Mouse (Mus musculus) neutrophil, adult 5-6 weeks (primary cell): ENCODE data around the gene Klkb1. TPM values are rescaled to one million over a fixed set of nuclear protein-coding genes. Genes with fewer than 3 reads are reported as not detected.
"Not testable (repeated sequence)": the region's sequence is repeated elsewhere in the genome, so short reads cannot be mapped to it uniquely, and the experiment has no call there.

Experiments used
- ATAC-seq: fragments of 151-379, 151-347 bp; 2 replicates; pipeline ENCODE4 v1.8.0; 2017; ENCODE audit warnings: mild to moderate bottlenecking, moderate TSS enrichment; ENCODE audit not compliant: insufficient number of reproducible peaks, poor library complexity, low FRiP score, severe bottlenecking; ENCODE audit errors: extremely low read depth
- total RNA-seq: library from RNA; stranded (forward); fragments of 200-1000 nt; gene quantifications from 2 replicates; pipeline ENCODE4 v1.2.3, GENCODE M21; 2017

The Klkb1 gene
- total RNA-seq, result not detected in 2 replicates

DNA sequence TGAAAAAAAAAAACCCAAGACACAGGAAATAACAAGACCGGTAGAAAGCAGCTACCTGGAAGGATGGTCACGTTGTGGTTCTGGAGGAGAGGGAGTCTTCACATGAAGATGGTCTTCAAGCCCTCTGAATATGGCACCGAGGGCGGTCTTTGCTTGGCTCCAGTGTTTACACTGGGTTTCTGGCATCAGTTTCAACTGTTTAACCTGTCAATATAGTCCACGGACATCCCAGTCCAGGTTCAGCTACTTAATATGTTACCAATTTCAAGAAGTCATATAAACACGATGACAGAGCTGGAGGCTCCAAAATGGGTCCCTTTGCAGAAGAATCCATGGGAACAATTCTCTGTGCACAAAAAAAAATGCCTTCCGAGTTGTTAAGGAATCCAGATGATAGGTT, at the start of gene Klkb1:
Gene Klkb1 (minus strand): TSS at position 173 of the 400 bp plus-strand sequence.
- no peak for ATAC-seq

DNA sequence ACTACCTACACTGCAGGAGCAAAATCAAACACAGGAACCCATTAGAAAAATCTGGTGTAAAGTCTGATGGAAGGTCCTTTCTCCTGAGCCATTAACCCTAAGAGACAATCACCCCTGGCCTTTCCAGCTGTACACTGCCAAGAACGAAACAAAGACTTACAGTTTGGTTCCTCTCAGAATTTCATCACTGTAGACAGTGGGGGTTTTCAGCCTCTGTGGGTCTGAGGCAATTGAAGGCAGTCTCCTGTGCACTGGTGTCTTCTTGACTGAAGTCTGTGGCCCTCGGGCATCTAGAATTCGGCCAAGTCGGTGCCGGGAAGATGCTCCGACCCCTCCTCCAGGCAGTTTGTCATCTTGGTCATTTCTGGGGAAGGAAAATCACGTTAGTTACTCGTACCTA, 49.6 kb upstream of the Klkb1 start:
- no peak for ATAC-seq

DNA sequence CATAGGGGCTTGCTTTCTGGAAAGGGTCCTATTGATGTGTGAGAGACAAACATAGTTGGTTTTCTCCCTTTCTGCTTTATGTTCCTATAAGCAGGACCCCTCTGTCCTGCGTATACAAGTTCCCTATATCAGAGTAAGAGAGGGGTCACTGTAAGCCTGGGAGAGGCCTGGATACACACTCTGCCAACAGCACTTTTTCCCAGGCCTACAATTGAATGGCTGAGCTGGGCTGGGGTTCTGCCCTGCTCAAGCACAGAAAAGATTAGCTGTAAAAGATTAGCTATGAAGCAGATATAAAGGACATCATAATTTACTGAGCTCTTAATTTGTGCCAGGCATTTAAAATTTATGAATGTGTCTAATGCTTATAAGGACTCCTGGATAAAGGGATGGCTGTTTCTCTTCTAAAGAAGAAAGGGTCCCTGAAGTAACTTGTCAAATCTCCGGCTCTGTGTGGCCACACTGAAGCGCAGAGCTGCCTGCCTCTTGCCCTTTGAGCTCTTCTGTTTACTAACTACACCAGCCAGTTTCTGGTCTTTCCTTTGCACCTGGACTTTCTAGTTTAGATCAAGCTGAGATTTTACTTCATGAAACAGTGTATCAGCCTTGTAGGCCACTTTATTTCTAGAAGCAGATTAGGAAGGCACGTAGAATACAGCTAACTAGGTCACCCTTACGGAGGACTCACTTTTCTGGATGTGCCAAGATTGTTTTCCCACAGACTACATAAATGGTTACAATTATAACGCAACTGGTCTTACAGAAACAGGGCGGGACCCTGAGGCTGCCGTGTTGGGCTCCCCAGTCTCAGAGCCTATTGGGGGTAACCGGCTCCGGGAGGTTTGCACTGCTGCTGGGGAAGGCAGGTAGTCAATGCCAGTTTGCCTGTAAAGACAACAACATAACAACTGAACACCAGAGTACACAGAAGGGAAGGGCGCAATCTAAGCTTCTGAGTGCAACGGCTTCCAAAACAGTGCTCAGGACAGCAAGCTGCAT, 47.3 kb upstream of the Klkb1 start:
- ATAC-seq, result no peak

DNA sequence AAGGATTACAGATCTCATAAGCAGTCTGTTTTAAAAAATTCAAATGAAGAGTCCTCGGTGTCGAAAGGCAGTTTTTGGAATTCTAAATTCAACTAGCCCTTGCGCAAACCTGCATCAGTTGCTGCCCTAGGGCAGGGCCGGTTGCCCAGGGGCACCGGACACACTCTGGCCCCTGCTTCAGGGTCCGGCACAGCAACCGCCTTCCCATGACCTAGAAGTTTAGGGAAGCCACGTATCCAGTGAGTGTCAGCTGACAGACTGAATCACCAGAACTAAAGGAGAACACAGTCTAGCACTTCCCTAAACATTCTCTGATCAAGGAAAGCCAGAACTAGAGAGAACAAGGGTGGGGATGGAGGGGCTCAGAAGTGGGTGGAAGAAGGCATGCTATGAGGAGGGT, 38.8 kb upstream of the Klkb1 start:
- ATAC-seq, result no peak

DNA sequence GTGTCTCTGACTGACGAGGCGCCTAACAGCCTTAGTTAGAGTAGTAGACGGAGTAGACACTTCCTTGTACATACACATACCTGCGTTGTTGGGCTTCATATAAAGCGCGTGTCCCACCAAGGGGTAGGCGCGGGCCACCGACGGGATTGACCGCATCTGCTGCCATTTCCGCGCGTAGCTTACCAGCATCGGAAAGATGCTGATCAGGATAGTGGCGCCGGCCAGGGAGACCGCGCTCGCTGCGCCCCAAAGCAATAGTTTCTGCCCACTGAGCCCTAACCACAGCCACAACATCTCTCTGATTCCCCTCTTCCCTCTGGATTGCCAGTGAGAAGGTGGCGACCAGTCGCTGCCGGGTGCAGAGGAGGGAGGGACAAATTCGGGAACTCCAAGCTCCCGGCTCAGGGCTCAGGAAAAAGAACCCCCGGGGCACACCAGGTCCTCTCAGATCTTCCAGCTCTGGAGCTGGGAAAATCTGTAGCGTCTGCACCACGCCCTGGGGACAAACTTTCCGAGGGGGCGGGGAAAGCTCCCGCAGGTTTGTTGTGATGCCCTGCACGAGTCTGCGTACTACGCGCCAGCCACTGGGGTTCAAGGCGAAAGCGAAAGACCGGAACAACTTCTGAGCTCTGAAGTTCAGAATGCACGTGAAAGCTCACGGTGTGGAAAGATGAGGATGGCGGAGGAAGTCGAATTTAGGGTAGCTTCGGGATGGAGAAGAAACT, 38.2 kb upstream of the Klkb1 start, which contains the start of gene Cyp4v3:
Gene Cyp4v3 (minus strand): TSS at position 532 of the 725 bp plus-strand sequence.
- ATAC-seq, result peak; percentile 88

DNA sequence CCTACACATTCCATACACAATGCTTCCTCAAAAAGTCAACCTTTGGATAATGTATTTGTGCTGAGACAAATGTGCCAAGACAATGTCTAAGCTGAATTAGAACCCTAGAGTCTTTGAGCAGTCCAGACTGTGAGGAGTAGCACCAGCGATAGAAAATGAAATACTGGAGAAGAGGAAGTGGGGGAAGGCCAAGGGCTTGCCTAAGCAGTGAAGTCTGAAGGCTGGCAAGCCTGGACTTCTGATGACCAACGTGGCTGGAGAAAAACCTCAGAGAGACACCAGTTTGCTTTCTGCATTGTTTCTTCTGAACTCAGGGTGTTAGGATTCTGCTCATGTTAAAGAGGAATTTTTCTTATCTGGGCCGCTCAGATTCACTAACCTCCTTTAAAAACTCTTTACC, 36.2 kb upstream of the Klkb1 start:
- no peak for ATAC-seq

DNA sequence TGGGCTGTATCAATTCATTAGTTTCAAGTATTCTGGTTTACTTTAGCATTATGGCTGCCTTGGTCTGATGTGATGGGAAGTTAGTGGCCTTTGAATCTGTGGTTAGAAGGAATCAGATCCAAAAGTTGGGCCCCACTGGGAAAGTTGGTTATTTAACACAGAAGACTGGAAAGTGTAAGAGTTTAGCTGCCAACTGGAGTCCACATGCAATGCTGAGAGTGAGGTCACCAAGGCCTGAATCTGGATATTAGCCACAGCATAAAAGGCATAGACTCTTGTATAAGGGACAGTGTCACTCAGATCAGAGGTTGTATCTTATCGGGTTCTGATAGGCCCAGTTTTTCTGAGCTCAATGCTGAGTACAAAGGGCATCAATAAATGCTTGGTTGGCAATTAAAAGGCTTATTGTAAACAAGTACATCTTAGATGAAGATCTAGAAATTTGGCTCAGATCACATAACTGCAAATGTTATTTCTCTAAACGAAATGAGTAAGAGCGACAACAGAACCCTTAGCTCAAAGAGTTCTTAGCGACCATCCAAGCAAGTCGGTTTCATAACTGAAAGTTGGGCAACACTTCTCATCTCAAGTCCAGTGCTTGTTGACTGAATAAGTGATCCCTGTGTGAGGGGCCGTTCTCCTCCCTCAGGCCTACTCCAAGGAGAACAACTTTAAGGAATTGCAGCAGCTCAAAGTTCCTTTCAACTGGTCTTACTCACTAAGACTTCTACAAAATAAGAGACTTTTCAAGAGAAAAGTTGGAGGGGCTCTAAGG, 34.7 kb upstream of the Klkb1 start:
- ATAC-seq, result no peak

DNA sequence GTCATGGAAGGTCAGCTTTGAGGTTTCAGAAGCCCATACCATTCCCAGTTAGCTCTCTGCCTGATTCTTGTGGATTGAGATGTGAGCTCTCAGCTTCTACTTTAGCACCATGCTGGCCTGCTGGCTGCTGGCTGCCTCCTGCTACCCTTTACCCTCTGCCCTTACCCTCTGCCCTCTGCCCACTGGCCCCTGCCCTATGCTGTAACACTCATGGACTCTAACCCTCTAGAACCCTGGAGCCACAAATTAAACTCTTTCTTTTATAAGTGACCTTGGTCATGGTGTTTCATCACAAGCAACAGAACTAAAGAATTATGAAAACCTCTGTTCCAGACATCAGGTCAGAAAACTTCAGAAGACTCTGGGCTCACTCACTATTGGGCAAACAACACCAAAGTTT, 32.4 kb upstream of the Klkb1 start:
- ATAC-seq, result not testable (repeated sequence)

DNA sequence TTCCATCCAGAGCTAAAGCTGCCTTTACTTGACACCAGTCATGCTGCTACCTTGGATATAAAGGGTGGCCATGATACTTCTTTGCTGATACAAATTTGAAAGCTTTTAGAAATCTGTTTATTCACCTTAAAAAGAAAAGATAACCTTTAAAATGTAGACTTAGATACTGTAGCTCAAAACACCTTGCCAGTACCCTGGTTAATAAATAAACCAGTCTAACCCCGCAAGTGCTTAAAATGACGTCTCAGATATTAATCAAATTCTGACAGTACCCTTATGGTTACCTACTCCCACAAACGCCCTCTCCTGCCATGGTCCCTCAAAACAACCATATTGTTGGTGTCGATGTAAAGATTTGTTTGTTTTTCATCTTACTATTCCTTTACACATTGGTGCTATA, 29.5 kb upstream of the Klkb1 start:
- no peak for ATAC-seq

DNA sequence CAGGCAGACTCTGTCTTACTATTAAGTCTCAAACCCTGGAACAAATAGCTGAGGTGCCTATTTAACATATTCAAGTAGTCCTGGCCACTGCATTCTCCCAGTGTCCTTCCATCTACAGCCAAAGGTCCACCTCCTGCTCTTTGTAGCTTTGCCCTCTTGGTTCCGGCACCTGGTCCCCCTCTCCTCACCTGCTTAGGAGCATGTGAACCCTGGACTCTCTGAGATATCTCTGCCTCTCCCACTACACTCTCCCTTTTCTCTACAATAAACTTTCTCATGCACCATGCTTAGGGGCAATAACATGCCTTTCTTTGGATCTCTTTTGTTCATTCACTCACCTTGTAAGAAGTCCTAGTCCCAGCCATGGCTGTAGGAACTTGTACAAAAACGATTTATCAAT, 26.7 kb upstream of the Klkb1 start:
- ATAC-seq, result no peak

DNA sequence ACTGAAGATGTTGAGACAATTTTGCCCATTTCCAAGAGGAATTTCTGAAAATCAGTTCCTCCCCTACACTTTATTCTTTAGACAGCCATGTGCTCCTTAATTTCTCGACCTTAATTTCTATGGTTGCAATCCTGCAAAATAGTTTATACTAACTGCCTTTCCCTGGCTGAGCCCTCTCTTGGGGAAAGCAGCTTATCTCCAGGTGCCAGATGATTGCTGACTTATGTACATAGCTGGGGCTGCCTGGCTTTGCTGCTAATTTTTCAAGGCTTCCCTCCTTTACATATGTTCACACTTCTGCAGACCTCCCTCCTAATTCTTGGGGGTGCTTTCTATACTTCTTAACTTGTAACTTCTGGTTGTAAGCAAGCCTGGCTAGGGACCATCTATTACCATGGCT, 26.3 kb upstream of the Klkb1 start:
- no peak for ATAC-seq

DNA sequence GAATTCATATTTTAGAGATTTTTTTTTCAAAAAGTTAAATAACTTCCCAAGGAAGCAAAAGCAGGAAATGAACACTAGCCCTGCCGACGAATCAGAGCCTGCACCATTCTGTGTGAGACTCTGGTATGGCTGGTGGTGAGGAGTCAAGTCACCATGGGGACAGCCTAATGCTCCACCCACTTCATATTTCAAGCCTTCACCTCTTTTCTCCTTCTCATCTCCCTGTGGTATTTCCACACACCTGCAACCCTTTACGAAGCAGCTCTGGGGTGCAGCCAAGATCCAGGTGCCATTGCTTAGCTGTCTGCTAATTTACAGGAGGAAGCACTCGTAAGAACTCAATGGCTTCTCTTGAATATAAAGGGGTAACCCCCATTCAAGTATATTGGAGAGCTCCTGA, 16.3 kb upstream of the Klkb1 start:
- no peak for ATAC-seq

DNA sequence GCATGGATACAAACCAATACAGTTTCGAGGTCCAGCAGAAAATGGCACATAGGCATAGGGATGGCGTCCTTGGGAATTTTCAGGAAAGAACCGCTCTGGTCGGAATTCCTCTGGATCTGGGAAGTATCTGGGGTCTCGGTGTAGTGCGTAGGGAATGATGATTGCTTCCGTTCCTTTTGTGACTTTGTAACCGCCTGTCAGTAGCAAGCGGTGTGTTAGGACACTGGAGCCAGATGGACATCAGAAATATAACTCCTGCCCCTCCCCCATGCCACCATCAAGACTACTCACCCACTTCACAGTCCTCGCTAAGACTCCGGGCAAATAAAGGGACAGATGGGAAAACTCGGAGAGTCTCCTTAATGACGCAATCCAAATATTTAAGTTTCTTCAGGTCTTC, 13.7 kb upstream of the Klkb1 start, which contains the start of gene Gm45753:
Gene Gm45753 (minus strand): TSS at position 101 of the 400 bp plus-strand sequence.
- ATAC-seq, result no peak

DNA sequence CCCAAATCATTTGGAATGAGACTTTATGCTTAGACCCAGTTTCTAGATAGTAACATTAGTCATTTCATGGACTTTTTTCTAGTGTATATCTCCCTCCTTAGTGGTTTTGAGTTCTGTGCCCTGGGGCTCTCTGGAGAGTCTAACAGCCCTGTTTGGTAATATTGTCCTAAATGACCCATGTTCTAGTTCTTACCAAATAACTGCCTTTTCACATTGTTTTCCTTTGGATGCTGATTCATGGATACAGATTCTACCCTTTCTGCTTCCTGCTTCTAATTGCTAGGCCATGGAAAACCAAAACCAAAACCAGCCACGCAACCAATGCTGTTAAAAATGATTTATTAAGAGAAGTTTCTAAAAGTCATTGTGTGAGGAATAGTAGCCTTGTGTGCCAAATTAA, 10.8 kb upstream of the Klkb1 start:
- no peak for ATAC-seq

DNA sequence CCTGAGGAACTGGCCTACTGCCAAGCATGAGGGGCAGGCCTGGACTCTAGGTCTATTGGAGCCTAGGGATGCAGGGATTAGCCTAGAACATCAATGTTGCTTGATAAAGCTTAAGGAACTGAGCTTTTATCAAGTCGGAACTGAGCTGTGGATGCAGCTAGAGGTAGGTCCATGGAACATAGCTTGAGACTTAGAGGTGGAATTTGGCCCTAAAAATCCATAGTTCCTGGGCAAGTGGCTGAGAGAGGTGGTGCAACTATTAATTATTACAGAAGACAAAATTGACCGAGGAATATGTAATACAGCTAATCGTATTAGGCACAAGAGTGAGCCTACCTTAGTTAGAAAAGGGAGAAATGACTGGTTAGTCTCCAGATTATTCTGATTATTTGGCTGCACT, 9.7 kb upstream of the Klkb1 start:
- no peak for ATAC-seq

DNA sequence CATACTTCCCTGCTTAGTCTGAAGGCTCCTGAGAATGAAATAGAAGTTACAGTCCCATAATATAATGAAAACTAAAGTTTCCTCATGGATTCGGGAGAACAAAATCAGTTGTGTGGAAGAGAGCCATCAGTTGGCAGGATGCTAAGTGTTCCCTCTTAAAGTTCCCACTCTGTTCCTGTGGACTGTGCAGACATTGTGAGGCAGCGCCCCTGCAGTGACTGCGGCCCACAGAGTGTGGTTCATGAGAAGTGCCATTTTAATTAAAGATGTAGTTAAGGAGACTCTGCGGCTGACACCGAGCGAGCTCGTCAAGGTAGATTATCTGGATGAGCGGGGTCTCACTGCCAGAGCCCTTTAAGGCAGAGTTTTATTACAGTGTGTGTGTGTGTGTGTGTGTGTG, 7.7 kb upstream of the Klkb1 start:
- no peak for ATAC-seq

DNA sequence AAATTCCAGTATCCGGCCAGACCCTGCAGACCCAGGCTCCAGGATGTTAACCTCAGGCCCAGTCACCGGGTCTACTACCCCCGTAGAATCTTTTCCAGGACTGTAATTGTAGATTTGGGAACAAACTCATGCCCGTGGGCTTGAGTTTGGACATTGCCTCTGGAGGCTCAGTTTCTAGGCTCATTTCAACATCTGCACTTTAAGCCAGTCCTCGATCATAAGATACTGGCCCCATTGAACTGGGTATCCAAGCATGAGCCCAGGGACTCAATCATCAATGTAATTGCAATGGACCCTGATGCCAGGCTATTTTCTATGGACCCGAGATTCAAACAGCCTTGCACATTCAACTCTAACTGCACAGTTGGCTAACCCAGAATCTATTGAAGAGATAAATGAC, 617 bp upstream of the Klkb1 start:
- ATAC-seq, result no peak

DNA sequence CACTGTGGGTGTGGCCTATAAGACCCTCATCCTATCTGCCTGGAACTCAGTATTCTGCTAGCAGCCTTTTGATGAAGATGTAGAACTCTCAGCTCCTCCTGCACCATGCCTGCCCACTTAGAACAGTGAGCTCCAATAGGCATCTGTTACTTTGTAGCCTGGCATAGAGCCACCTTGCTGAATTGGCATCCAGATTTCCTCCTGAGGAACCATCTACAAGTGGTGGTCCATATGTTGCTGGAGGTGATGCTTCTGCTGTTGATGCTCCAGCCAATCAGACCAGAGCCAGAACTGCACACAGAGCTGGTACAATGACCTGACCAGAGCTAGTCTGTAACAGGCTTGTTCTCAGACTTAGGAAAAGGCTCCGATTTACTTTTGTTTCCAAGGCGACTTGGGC, 2.9 kb downstream of the Klkb1 start:
- ATAC-seq, result no peak

DNA sequence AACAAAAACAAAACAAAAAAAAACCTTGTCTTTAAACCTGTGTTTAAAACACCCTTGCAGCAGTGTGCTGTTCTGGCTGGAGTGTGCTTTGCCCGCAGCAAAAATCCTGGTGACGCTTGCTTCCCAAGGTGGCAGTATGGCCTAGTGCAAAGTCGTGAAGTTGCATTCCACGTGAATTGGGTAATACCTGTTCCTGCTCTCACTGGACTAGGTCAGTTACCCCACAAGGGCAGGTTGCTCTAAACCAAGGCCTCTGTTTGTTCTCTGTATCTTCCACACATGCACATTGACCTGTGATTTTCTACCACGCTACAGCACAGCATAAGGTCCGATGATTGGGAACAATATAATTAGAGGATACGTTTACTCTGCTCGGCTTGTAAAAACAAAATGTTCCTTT, 13.0 kb downstream of the Klkb1 start:
- ATAC-seq, result no peak
